Mouse (Mus musculus) kidney, embryonic 16.5 days (tissue): Measurements from ENCODE around the gene Thra. TPM values are rescaled to one million over a fixed set of nuclear protein-coding genes. Genes with fewer than 3 reads are reported as not detected.
"Not testable (repeated sequence)": the region's sequence is repeated elsewhere in the genome, so short reads cannot be mapped to it uniquely, and the experiment has no call there.

Experiments used
- ATAC-seq: fragments of 200-750 bp; cut with Nextera tagmentation; 2 replicates; pipeline ENCODE4 v1.8.0; 2017; ENCODE audit warnings: moderate TSS enrichment; ENCODE audit not compliant: low FRiP score, low TSS enrichment
- H3K27ac ChIP-seq: fragments of 300-500 bp; sonication (generic); 2 replicates; pipeline ENCODE4 v1.5.1; 2014; ENCODE audit warnings: low read length
- H3K27me3 ChIP-seq: fragments of 300-500 bp; sonication (generic); 2 replicates; pipeline ENCODE4 v1.6.1; 2014; ENCODE audit warnings: low read length, control low read depth, mixed read lengths; ENCODE audit not compliant: insufficient read depth
- H3K36me3 ChIP-seq: fragments of 300-500 bp; sonication (generic); 2 replicates; pipeline ENCODE4 v1.6.1; 2014; ENCODE audit warnings: low read length, control low read depth, mixed read lengths; ENCODE audit not compliant: insufficient read depth
- H3K4me1 ChIP-seq: fragments of 300-500 bp; sonication (generic); 2 replicates; pipeline ENCODE4 v1.6.1; 2014; ENCODE audit warnings: low read length, control low read depth, mixed read lengths; ENCODE audit not compliant: insufficient read depth
- H3K4me2 ChIP-seq: fragments of 300-500 bp; sonication (generic); replicated peaks from 2 replicates; pipeline ENCODE4 v1.6.1; 2014; ENCODE audit warnings: low read depth, low read length
- H3K4me3 ChIP-seq: fragments of 300-500 bp; sonication (generic); 2 replicates; pipeline ENCODE4 v1.5.1; 2014; ENCODE audit warnings: mild to moderate bottlenecking, low read length
- H3K9ac ChIP-seq: fragments of 300-500 bp; sonication (generic); replicated peaks from 2 replicates; pipeline ENCODE4 v1.6.1; 2014; ENCODE audit warnings: low read length
- H3K9me3 ChIP-seq: fragments of 300-500 bp; sonication (generic); 2 replicates; pipeline ENCODE4 v1.6.1; 2016; ENCODE audit warnings: low read length, control low read depth
- WGBS: fragments of 180-500 bp; shearing (Covaris S2); extraction: QIAGEN DNeasy Blood & Tissue Kit; methylation state at CpG from one replicate; pipeline ENCODE4 v1.1.7; 2014; 5-methylcytosine and 5-hydroxymethylcytosine counted together
- polyA plus RNA-seq: library from polyadenylated mRNA; unstranded; fragments of >200 nt; fragmentation: Nextera tagmentation; extraction: Ambion mirVana; gene quantifications from 2 replicates; pipeline ENCODE4 v1.2.1, GENCODE M21; 2015

The Thra gene
- polyA plus RNA-seq, 1 experiment from 2014 or later, result 24.4 TPM

DNA sequence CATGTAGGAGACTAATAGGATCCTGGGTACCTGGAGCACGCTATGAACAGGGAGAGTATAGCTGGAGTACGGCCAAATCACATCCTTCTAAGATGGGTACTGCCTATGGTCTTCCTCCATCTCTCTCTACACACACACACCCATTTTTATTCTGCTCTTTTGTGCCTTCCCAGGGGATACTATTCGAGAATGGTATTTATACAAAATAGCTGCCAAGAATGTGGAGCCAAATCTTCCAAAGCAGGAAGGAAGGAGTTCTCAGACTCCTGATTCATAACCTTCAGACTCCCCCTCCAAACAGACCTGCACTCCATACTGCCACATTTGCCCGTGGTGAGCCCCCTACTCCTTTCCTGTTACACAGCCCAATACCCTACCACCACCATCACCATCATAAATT, 9.7 kb upstream of the Thra start:
- ATAC-seq, result no peak
- no peaks in the 10 kb centered on the region for H3K27me3 ChIP-seq
- no peak overlapping the region for H3K27ac ChIP-seq
- no peaks in the 10 kb centered on the region; the same call in 1 of the 2 replicates for H3K9me3 ChIP-seq
- H3K4me1 ChIP-seq, result peaks cover 5% of the 10 kb centered on the region
- WGBS, result 68% methylated on average over 4 of the region's 4 CpGs
- no peak overlapping the region for H3K4me2 ChIP-seq
- peaks cover 6% of the 10 kb centered on the region; the same call in 1 of the 2 replicates for H3K36me3 ChIP-seq
- no peak overlapping the region for H3K9ac ChIP-seq
- no peak overlapping the region for H3K4me3 ChIP-seq

DNA sequence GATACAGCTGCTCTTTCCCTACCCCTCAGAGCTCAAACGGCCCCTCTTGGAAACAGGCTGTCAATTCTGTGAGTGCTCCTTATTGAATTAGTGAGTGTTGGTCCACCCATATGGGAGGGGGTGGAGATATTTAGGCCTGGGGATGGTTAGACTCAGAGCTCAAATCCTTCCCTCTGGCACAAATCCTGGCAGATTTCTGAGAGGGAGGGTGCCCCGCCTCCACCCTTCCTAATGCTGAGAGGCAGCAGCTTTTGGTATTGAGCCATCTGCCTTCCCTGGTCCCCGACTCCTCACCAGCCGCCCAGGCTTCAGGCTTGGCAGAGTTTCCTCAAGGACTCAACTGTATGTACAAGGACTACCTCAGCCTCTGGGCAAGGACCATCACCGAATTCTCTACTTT, 9.3 kb upstream of the Thra start:
- Histone ChIP-seq H3K27me3 (no peaks in the 10 kb centered on the region), H3K9me3 (no peaks in the 10 kb centered on the region; the same call in 1 of the 2 replicates), H3K36me3 (peaks cover 2% of the 10 kb centered on the region; the same call in 1 of the 2 replicates), H3K9ac (no peak overlapping the region), H3K4me1 (peaks cover 5% of the 10 kb centered on the region), H3K4me3 (no peak overlapping the region), H3K27ac (no peak overlapping the region), H3K4me2 (no peak overlapping the region)
- ATAC-seq, result no peak
- 52% methylated on average over 5 of the region's 5 CpGs for WGBS

DNA sequence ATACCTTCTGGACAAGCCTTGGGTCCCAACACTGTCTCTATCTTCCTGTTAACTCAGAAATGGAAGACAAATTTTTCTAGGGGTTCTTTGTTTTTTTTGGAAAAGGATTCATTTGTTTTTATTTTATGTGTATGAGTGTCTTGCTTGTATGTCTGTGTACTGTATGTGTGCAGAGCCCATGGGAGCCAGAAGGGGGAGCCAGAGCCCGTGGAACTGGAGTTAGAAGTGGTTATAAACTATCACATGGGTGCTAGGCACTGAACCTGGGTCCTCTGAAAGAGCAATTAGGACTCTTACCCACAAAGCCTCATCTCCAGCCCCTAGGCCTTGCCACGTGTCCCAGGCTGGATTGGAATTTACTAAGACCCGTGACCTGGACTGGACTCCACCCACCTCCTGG, 6.4 kb upstream of the Thra start:
- Histone ChIP-seq H3K9me3 (no peaks in the 10 kb centered on the region; the same call in 1 of the 2 replicates), H3K4me3 (no peak overlapping the region), H3K4me1 (no peaks in the 10 kb centered on the region), H3K36me3 (no peaks in the 10 kb centered on the region), H3K4me2 (no peak overlapping the region), H3K27ac (no peak overlapping the region), H3K9ac (no peak overlapping the region), H3K27me3 (no peaks in the 10 kb centered on the region)
- WGBS, result 79% methylated on average over 3 of the region's 3 CpGs
- no peak for ATAC-seq

DNA sequence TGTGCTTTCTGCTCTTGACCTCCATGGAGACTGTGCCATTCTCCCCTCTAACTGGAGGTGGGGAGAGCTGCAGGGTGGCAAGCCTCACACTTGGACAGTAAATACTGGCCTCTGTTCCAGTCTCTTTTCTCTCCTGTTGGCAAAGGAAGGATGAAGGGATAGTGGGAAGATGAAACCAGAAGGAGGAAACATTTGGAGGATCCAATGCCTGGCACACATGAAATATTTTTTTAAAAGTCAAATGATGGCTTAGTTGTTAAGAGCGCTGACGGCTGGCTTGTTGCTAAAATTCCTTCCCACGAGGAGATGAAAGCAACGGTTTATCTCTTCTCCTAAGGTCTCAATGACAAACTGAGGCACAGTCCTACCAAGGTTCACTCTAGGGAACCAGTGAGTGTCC, 5.3 kb upstream of the Thra start:
- Histone ChIP-seq H3K27me3 (no peaks in the 10 kb centered on the region), H3K36me3 (no peaks in the 10 kb centered on the region), H3K9me3 (no peaks in the 10 kb centered on the region; the same call in 1 of the 2 replicates), H3K4me3 (no peak overlapping the region), H3K9ac (no peak overlapping the region), H3K27ac (no peak overlapping the region), H3K4me2 (no peak overlapping the region), H3K4me1 (peaks cover 5% of the 10 kb centered on the region)
- 91% methylated on average over 4 of the region's 4 CpGs for WGBS
- no peak for ATAC-seq

DNA sequence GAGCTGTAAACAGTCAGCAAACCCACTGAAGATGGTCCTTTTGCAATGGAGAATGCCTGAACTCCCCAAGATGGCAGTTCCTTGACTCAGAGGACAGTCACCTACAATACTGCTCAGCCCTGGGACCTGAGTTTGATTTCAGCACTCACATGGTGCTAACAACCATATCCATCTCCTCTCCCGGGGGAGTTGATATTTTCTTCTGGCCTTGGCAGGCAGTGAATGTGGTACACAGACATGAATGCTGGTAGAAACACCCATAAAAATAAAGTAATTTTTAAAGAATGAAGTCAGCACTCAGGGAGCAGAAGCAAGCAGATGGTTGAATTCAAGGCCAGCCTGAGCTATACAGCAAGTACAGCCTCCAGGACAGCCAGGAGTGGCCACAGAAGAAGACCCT, 4.3 kb upstream of the Thra start:
- WGBS, result 79% methylated on average over 1 of the region's 1 CpGs
- Histone ChIP-seq H3K36me3 (no peaks in the 10 kb centered on the region), H3K9me3 (no peaks in the 10 kb centered on the region; the same call in 1 of the 2 replicates), H3K27me3 (no peaks in the 10 kb centered on the region), H3K9ac (no peak overlapping the region), H3K27ac (no peak overlapping the region), H3K4me2 (no peak overlapping the region), H3K4me3 (no peak overlapping the region), H3K4me1 (peaks cover 14% of the 10 kb centered on the region)
- no peak for ATAC-seq

DNA sequence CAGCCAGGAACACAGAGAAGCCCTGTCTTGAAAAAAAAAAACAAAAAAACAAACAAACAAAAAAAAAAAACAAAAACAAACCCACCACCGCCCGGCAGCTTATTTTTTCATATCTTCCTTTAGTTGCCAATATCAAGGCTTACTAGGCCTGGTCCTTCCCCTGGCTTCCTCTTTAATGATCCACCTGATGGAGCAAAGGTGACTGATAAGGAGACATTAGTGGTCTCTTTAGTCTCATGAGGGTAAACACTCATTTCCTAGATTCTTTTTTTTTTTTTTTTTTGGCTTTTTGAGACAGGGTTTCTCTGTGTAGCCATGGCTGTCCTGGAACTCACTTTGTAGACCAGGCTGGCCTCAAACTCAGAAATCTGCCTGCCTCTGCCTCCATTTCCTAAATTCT, 3.2 kb upstream of the Thra start:
- H3K9ac ChIP-seq, H3K27ac ChIP-seq, H3K27me3 ChIP-seq, H3K36me3 ChIP-seq, H3K9me3 ChIP-seq, ATAC-seq, H3K4me2 ChIP-seq, H3K4me3 ChIP-seq: not testable (repeated sequence)
- H3K4me1 ChIP-seq, result peaks cover 15% of the 10 kb centered on the region
- WGBS, result 93% methylated on average over 2 of the region's 2 CpGs

DNA sequence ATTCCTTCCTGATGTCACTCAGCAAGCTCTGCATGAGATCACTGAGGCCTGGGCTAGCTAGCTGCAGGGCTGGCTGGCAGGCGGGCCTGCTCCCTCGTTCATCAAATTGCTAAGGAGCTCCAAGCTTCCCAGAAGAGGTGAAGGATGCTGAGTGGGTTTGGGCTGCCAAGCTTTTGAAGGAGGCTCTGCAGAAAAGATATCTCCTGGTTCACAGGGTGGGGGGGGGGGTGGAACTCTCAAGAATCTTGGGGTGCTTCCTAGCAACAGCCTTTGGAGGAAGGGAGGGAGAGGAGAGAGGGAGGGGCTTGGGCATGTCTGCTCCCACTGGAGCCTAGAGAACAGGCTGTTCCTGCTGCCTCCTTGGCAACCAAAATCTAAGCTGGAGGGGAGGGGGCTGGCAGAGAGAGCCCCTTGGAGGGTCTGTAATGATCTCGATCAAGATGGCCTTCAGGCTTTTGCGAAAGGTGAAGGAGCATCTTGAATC, 2.0 kb upstream of the Thra start:
- 63% methylated on average over 4 of the region's 4 CpGs for WGBS
- no peak for ATAC-seq

DNA sequence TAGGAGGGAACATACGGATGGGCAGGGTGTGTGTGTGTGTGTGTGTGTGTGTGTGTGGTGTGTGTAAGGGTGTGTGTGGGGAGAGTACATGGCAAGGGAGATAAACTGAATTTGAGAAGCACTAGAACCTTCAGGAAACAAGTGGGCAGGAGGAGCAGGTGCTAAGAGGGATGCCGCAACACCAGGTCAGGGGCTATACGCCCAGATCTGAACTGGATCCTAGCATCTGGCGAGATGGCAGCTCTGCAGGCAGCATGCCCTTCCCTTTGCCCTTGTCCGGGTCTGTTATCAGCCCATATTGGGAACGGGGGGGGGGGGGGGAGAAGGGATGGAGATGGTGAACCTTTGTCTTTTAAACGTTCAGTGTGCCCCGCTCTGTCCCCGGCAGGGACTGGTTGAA, 1.5 kb upstream of the Thra start:
- no peak overlapping the region for H3K9ac ChIP-seq
- WGBS, result 82% methylated on average over 8 of the region's 9 CpGs
- no peaks in the 10 kb centered on the region for H3K36me3 ChIP-seq
- ATAC-seq, result no peak
- H3K9me3 ChIP-seq, result no peaks in the 10 kb centered on the region; the same call in 1 of the 2 replicates
- H3K27ac ChIP-seq, result no peak overlapping the region
- peaks cover 29% of the 10 kb centered on the region for H3K4me1 ChIP-seq
- no peaks in the 10 kb centered on the region for H3K27me3 ChIP-seq
- H3K4me3 ChIP-seq, result no peak overlapping the region
- no peak overlapping the region for H3K4me2 ChIP-seq

More for the DNA sequence above, 2.0 kb upstream of the Thra start:
- no peaks in the 10 kb centered on the region; the same call in 1 of the 2 replicates for H3K9me3 ChIP-seq
- H3K27ac ChIP-seq, result no peak overlapping the region
- H3K4me3 ChIP-seq, result no peak overlapping the region
- no peak overlapping the region for H3K4me2 ChIP-seq
- H3K9ac ChIP-seq, result no peak overlapping the region
- H3K36me3 ChIP-seq, result no peaks in the 10 kb centered on the region
- H3K4me1 ChIP-seq, result peaks cover 24% of the 10 kb centered on the region
- no peaks in the 10 kb centered on the region for H3K27me3 ChIP-seq

DNA sequence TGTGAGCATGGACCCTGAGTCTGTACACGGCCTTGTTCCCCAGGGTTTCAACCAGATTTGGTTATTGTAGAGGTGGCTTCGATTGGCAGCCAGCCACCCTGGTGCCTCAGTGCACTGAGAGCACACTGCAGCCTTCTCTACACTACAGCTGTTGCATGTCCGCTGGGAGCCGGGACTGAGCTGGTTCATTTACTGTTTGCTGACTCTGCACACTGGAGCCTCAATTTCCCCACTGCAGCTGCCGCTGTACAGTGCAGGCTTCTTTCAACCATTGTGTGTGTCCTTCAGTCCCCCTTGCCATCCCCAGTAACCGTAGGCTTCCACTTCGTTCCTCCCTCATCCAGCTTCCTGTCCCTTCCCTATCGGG, 429 bp upstream of the Thra start:
- Histone ChIP-seq H3K9me3 (no peaks in the 10 kb centered on the region), H3K9ac (peak overlapping the region; percentile 90), H3K4me1 (peaks cover 40% of the 10 kb centered on the region), H3K4me2 (peak overlapping the region; percentile 82), H3K36me3 (no peaks in the 10 kb centered on the region), H3K4me3 (peak overlapping the region; percentile 90), H3K27me3 (no peaks in the 10 kb centered on the region), H3K27ac (peak overlapping the region; percentile 90)
- 6% methylated on average over 8 of the region's 8 CpGs for WGBS
- no peak for ATAC-seq

DNA sequence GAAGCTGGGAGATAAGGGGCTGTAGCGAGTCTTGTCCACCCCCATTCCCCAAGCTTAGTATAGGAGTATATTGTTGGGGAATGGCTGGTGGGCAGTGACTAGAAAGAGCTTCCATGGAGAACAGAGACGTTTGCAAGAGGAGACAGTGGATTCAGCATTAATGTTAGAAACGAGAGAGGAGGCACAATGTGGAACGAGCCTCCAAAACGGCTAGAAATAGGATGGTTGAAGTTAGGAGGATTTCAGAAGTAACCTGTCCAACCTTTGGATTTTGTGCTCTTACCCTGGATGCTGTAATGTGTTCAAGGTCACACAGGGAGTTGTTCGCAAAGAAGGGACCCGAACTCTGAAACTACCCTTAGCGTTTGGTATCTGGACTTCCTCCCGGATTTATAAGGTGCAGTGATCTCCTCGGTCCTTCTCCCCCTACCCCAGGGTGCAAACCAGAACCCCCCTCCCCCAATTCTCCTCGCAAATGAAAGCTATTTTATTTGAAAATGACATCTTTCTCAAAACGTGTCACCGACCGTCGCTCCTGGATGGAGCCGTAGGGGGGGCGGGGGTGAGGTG, 698 bp downstream of the Thra start:
- peak overlapping the region; percentile 82 for H3K4me2 ChIP-seq
- H3K4me3 ChIP-seq, result peak overlapping the region; percentile 90
- H3K27me3 ChIP-seq, result no peaks in the 10 kb centered on the region
- no peaks in the 10 kb centered on the region for H3K36me3 ChIP-seq
- peak overlapping the region; percentile 90 for H3K9ac ChIP-seq
- peaks cover 51% of the 10 kb centered on the region for H3K4me1 ChIP-seq
- peak overlapping the region; percentile 90 for H3K27ac ChIP-seq
- no peaks in the 10 kb centered on the region for H3K9me3 ChIP-seq
- WGBS, result under 1% methylated on average over 17 of the region's 17 CpGs
- no peak for ATAC-seq
